18 mouse cellular contexts compared by ENCODE assay signal in genomic region chr16:8655599-8655998, GRCm38 (mm10). TPM values are rescaled to one million over a fixed set of nuclear protein-coding genes. Genes with fewer than 3 reads are reported as not detected.
A peak's percentile ranks its signal among the peaks of the same experiment; 100 is the strongest.
DNase-seq lines count a peak whose midpoint lies in the region; ATAC-seq and TF ChIP-seq lines count a peak whose summit lies in the region.
"Had no signal": no experiment of that assay in that cellular context is flagged by ENCODE, and none has a peak within 500 bp of the region (broad histone marks: within the 10 kb centered on the region; RNA-seq: fewer than 3 reads in every experiment).

No protein-coding gene starts in this region.

- H3K4me1 ChIP-seq in lung, embryonic 14.5 days (ENCODE audit: insufficient read depth), result no peaks in the 10 kb centered on the region
- H3K4me1 ChIP-seq: embryonic facial prominence, embryonic 13.5 days; hindbrain, embryonic 10.5 days had no signal

- no peak overlapping the region for H3K27ac ChIP-seq in lung, embryonic 14.5 days (ENCODE audit: low read depth)
- H3K27ac ChIP-seq: embryonic facial prominence, embryonic 13.5 days; heart, embryonic 10.5 days; hindbrain, embryonic 10.5 days; limb, embryonic 15.5 days had no signal

- no peak for ATAC-seq in lung, embryonic 14.5 days (ENCODE audit: insufficient read depth)
- peak; percentile 64 for ATAC-seq in activated CD4-positive, CD25-positive, alpha-beta regulatory T cell, adult 4 months
- ATAC-seq in megakaryocyte, adult 5-6 weeks (ENCODE audit: poor library complexity, severe bottlenecking), result peak; percentile 57; the same call in 1 of the 2 replicates
- ATAC-seq: midbrain, embryonic 16.5 days had no signal

- no peak for DNase-seq in lung, embryonic 14.5 days
- DNase-seq in lung, postnatal 25 days (ENCODE audit: low spot score), result no peak
- DNase-seq in liver, result peak; percentile 72
- DNase-seq in cerebellum, adult 8-10 months, result no peak
- DNase-seq in c-Kit-positive CD71-positive TER-119-positive erythroid progenitor cells, embryonic 14.5 days (ENCODE audit: low spot score), result no peak
- no peak for DNase-seq in kidney, adult 11 months
- DNase-seq: cerebellum, postnatal 14 days had no signal

- TF ChIP-seq CTCF in lung, embryonic 14.5 days (IDR thresholded peaks at IDR 0.05; ENCODE audit: low read depth), result peak; percentile 14; the same call in 1 of the 2 replicates

- WGBS in lung, embryonic 14.5 days, result 73% methylated on average over 9 of the region's 9 CpGs

- peaks cover 91% of the 10 kb centered on the region for H3K36me3 ChIP-seq in lung, embryonic 14.5 days (ENCODE audit: insufficient read depth)

- no peaks in the 10 kb centered on the region for H3K9me3 ChIP-seq in lung, embryonic 14.5 days (ENCODE audit: low read depth, low read length)
- H3K9me3 ChIP-seq: embryonic facial prominence, embryonic 13.5 days; heart, embryonic 10.5 days; hindbrain, embryonic 10.5 days; limb, embryonic 15.5 days had no signal

- no peak overlapping the region for H3K4me2 ChIP-seq in lung, embryonic 14.5 days
- H3K4me2 ChIP-seq: embryonic facial prominence, embryonic 13.5 days; limb, embryonic 15.5 days had no signal

- no peak overlapping the region for H3K9ac ChIP-seq in lung, embryonic 14.5 days
- H3K9ac ChIP-seq: embryonic facial prominence, embryonic 13.5 days; limb, embryonic 15.5 days had no signal

- no peaks in the 10 kb centered on the region for H3K27me3 ChIP-seq in lung, embryonic 14.5 days (ENCODE audit: insufficient read depth, low read length)
- H3K27me3 ChIP-seq: embryonic facial prominence, embryonic 13.5 days; limb, embryonic 15.5 days had no signal

- no peak overlapping the region for H3K4me3 ChIP-seq in lung, embryonic 14.5 days (ENCODE audit: low read depth, low read length)
- H3K4me3 ChIP-seq: embryonic facial prominence, embryonic 13.5 days; heart, embryonic 10.5 days; hindbrain, embryonic 10.5 days; limb, embryonic 15.5 days had no signal

RNA-seq across cellular contexts. Expression of gene Carhsp1, which starts 16.4 kb away (rescaled TPM):
- polyA plus RNA-seq in lung, embryonic 14.5 days (2014; fragmentation: Nextera tagmentation; extraction: Ambion mirVana), result 27.6 and 27.7 TPM in 2 replicates
- 10 to 100 TPM; 25.6 to 32.1 TPM for polyA plus RNA-seq in activated CD4-positive, CD25-positive, alpha-beta regulatory T cell, adult 4 months (2017; shearing (Covaris generic))
- 18.1 and 21.9 TPM in 2 replicates for total RNA-seq in megakaryocyte, adult 5-6 weeks (2015)
- total RNA-seq in megakaryocyte, adult 5-6 weeks (2017), result 27.1 and 29.6 TPM in 2 replicates

RNA-seq across cellular contexts. Expression of gene Tmem186, which starts 18.1 kb away (rescaled TPM):
- 11.7 and 12.3 TPM in 2 replicates for polyA plus RNA-seq in lung, embryonic 14.5 days (2014; fragmentation: Nextera tagmentation; extraction: Ambion mirVana)
- 10 to 100 TPM; 12.0 to 12.2 TPM for polyA plus RNA-seq in activated CD4-positive, CD25-positive, alpha-beta regulatory T cell, adult 4 months (2017; shearing (Covaris generic))
- total RNA-seq in megakaryocyte, adult 5-6 weeks (2015), result 4.2 and 4.7 TPM in 2 replicates
- total RNA-seq in megakaryocyte, adult 5-6 weeks (2017), result 6.6 and 8.0 TPM in 2 replicates

RNA-seq across cellular contexts. Expression of gene Pmm2, which starts 18.1 kb away (rescaled TPM):
- polyA plus RNA-seq in lung, embryonic 14.5 days (2014; fragmentation: Nextera tagmentation; extraction: Ambion mirVana), result 51.7 and 52.0 TPM in 2 replicates
- 100 to 1,000 TPM in 1 of 2 experiments, 10 to 100 TPM in 1; 95.0 to 108 TPM for polyA plus RNA-seq in activated CD4-positive, CD25-positive, alpha-beta regulatory T cell, adult 4 months (2017; shearing (Covaris generic))
- 44.8 and 52.5 TPM in 2 replicates for total RNA-seq in megakaryocyte, adult 5-6 weeks (2015)
- 55.3 and 62.6 TPM in 2 replicates for total RNA-seq in megakaryocyte, adult 5-6 weeks (2017)

RNA-seq across cellular contexts. Expression of gene Gm5767, which starts 25.0 kb away (rescaled TPM):
- not detected in 2 replicates for polyA plus RNA-seq in lung, embryonic 14.5 days (2014; fragmentation: Nextera tagmentation; extraction: Ambion mirVana)
- not detected for polyA plus RNA-seq in activated CD4-positive, CD25-positive, alpha-beta regulatory T cell, adult 4 months (2017; shearing (Covaris generic))
- total RNA-seq in megakaryocyte, adult 5-6 weeks (2015), result not detected in 2 replicates
- not detected in 2 replicates for total RNA-seq in megakaryocyte, adult 5-6 weeks (2017)
- total RNA-seq: layer of hippocampus, postnatal 10 days had no signal
- polyA plus RNA-seq: embryonic facial prominence, embryonic 13.5 days; frontal cortex, adult 2 months; heart, embryonic 10.5 days; hindbrain, embryonic 10.5 days; kidney, embryonic 16.5 days; midbrain, embryonic 16.5 days; spleen, adult 2 months had no signal
